Mouse (Mus musculus): ENCODE results near the gene Cela1.
A peak's percentile ranks its signal among the peaks of the same experiment; 100 is the strongest.

Gene Cela1

DNA sequence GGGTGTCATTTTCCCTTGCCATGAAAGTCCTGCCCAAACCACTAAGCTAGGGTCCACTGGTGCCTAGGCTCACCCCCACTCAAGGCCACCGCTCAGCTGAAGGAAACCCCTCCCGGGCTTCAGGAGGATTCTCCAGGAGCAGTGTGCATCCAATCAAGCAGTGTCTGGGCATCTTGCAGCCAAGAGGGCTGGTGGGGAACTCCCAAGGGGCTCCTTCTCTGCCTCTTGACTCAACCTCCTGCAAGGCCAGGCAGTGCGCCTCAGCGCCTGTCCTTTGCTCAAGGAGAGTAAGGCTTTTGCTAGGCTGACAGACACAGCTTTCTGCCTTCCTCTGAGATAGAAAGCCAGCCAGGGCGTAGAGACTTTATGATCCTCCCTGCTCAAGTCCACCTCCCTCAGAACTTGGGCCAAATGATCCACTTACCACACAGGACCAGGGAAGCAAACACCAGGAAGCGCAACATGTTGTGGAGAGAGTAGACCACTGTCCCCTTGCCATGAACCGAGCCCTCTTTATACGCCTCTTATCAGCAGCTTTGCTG, at the start of gene Cela1:
Gene Cela1 (minus strand): TSS at position 492 of the 542 bp plus-strand sequence.
- DNase-seq (ENCODE audit: low spot score): no peak

DNA sequence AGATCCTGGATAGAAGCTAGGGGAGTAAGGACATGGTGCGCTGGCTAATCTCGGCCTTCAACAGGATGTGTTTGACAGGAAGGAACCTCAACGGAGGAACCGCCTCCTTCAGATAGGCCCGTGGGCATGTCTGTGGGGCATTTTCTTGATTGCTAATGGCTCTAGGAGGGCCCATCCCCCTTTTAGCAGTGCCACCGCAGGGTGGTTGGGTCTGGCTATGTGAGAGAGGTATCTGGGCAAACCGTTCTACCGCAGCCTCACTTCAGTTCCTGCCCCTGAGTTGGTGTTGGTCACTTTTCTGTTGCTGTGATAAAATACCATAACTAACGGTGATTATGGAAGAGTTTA, 48.2 kb upstream of the Cela1 start:
- DNase-seq (ENCODE audit: low spot score): no peak

DNA sequence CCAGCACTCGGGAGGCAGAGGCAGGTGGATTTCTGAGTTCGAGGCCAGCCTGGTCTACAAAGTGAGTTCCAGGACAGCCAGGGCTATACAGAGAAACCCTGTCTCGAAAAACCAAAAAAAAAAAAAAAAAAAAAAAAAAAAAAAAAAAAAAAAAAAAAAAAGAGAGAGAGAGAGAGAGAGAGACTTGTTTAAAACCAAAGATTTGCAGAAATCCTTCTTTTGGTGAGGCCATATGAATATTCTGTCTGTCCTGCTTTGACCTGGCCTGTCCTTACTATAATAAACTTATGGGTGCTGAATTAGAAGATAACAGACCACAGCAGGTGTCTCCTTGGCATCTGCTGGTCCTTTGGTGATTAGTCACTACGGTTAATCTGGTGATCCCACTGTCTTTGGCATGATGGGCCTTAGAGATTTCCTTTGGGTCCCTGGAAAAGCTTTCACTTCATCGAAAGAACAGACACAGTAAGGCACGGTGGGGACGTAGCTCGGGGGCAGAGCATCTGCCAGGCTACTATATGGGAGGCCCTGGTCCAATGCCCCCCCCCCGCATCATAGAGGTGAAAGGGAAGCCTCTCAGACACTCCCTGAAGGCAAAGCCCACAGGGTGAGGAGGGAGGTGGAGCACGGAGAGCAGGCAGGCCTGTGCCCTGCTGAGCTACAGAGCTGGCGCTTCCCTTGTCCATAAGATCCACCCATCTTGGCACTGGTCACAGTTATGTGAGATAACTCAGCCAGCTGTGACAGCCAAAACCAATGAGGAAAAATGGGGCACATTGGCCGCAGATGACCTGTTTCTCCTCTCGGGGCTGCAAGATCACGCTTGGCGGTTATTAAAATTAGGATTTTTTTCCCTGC, 47.6 kb upstream of the Cela1 start:
- DNase-seq (ENCODE audit: low spot score): no peak

DNA sequence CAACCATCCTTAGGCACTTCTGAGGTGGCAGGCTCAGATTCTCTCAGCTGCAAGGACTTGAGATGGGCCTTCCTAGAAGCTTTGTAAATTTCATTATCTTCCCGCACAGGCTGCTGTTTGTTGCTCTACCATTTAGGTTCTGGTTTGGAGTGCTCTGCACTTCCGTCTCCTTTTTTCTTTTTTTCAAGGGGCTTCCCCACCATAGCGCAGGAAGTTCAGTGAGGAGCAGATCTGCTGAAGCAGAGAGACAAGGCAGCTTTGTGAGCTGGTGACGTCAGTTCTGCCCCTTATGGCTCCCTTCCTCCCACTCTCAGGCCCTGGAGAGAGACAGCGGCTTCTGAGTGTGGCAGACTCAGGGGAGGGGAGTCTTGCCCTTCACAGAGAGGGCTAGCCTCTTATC, 44.9 kb upstream of the Cela1 start:
- peak; percentile 56 for DNase-seq (ENCODE audit: low spot score)

DNA sequence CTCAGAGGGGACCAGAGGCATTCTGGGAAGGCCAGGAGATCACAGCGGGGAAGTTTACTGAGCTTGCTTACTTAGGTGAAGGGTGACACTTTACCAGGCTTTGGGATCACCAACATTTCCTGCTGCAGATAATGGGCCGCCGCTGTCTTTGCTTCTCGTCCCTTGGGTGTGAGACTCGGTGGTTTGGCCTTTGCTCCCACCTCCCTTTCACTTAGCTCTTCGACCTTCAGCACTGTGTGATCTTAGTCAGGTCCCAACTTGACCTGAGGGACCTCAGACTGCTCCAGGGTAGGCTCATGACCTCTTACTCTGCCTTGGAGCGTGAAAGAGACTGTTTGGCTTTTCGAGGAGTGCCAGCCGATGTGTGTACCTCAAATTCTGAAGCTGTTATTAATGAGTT, 43.4 kb upstream of the Cela1 start:
- DNase-seq (ENCODE audit: low spot score): no peak

DNA sequence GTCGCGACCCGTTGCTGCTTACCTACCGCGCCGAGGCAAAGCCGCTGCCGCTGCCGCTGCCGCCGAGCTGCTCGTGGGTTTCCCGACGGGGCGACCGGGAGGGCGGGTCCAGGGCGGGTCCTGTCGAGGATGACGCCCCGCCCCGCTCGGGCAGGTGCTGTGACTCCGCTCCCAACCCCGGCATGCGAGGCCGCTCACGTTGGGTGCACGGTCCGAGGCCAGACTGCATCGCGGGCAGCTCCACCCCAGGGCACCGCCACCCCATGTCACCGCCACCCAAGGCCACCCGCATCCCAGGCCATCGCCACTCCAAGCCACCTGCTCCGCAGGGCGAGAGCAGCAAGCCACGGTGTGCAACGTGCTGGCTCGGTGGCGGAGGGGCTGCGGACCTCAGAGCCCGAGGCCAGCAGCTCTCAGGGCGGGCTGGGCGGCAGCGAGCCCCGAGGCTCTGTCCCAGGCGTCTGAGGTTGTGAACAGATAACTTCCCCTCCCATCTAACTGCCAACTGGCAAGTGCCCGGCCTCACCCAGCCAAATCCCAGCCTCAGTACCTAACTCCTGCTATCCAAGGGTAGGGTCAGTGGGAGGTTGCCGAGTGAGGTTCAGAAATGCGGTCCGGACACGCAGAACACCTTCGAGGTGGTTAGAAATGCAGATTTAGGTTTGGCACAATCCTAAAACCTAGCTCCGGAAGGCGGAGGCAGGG, 41.7 kb upstream of the Cela1 start, which contains the start of gene Galnt6:
Gene Galnt6 (minus strand): TSS at position 96 of the 705 bp plus-strand sequence.
- DNase-seq (ENCODE audit: low spot score): peak; percentile 21

DNA sequence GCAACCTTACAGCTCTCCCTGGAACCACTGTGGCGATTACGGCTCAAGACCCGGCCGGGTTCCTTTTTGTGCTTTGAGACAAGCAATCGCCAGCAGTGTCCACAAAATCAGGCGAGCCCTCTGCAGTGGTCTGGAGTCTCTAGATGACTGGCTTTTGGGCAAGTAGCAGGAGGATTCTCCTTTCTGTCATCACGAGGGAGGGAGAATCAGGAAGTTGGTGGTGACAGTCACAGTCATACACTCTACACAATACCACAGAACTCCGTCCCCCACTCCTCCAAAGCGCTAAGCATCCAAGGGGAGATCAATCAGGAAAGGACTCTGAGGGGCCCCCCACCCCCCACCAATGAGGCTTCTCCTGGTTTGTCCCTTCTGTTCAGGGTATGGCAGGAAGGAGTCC, 40.9 kb upstream of the Cela1 start:
- no peak for DNase-seq (ENCODE audit: low spot score)

DNA sequence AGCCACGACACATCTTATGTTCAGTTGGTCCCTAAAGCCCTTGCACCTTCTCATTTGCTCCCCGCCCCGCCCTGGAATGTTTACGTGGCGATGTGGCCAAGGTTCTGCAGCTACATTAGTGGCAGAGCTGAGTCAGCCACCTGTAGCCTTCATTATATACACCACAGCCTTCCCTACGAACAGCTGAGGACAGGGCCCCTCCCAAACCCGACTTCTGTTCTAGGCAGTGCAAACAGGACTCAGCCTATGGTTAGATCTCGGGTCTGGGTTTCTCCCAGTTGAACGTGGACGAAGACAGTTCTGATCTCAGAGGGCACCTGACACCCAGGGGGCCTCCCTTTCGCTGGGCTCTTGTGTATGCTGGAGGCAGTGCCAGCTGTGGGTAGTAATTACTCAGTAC, 40.1 kb upstream of the Cela1 start:
- no peak for DNase-seq (ENCODE audit: low spot score)

DNA sequence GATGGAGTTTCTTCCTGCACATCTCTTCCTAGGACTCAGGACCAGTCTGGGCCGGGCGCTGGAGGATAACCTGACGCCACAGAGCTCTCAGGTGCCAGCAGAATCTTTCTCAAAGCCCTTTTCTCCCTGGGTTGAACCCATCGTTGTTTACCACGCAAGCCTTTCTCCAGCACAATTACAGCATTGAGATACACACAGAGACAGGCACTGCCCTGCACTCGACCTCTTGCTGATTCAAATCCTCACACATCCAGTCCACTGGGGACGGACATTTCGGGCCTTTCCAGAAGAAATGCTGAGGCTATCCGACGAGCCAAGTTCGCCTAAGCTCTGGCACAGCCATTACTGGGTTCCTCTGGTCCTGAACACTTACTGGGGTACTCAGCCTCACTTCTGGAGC, 39.0 kb upstream of the Cela1 start:
- no peak for DNase-seq (ENCODE audit: low spot score)

DNA sequence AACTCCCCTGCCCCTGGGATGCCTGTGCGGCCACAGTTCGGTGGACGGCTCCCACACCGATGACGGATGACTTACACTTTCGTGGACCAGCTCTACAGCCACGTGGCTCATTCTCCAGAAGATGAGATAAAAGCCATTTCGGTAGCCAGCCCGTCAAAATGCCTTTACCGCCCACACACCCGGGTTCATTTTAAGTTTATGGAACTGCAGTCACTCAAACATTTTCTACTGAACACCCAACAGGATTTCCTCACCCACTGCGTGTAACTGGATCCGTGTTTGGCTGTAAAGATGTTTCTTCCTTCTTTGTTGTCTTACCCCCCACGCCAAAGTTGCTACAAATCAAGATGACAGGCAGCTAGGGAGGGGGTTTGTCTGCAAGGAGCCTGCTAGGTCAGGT, 35.8 kb upstream of the Cela1 start:
- no peak for DNase-seq (ENCODE audit: low spot score)

DNA sequence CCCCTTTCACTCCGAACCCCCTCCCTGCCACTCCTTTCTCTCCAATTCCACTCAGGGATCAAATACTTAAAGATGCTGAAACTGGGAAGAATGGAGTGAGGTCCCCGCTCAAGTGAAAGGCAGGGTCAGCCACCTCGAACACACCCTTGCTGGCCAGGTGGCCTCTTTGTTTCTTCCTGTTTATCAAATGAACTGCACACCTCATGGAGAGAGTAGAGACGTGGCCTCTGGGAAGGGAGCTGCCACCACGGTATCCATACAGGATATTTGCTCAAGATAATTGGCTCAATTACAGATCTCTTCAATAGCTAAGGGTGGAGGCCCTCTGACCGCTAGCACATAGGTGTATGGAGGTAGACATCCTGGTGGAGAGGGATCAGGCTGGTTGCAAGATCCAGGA, 34.8 kb upstream of the Cela1 start:
- no peak for DNase-seq (ENCODE audit: low spot score)

DNA sequence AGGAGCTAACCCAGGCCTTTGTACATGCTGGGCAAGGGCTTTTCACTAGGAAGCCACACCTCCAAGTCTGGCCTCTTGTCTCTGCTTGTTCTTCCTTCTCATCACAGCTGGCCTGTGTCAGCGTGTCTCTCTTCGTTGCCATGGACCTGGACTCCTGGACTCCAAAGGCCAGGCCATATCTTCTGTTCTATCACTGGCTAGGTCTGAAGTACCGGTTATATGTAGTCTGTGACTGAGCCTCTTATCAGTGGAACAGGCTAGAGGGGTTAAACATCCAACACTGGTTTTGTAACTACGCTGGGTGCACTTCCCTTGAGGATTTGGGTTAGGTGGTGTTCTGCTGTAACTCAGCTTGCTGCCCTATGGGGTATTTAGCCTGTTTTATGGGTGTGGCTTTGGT, 34.3 kb upstream of the Cela1 start:
- DNase-seq (ENCODE audit: low spot score): no peak

DNA sequence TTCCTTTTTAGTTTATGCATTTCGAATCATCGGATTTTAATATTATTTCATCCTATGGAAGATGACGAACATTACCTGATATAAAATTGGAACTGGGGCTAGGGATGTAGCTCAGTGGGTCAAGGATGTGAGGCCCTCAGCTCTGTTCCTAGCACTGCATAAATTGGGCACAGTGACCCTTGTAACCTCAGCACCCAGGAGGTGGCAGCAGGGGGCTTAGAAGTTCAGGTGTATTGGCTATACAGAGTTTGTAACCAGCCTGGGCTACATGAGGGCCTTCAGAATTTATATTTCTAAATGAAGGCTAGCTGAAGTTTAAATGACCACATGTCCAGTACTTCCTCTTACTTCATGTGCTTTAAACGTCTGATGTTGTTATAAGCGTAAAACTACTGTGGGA, 33.7 kb upstream of the Cela1 start:
- DNase-seq (ENCODE audit: low spot score): no peak

DNA sequence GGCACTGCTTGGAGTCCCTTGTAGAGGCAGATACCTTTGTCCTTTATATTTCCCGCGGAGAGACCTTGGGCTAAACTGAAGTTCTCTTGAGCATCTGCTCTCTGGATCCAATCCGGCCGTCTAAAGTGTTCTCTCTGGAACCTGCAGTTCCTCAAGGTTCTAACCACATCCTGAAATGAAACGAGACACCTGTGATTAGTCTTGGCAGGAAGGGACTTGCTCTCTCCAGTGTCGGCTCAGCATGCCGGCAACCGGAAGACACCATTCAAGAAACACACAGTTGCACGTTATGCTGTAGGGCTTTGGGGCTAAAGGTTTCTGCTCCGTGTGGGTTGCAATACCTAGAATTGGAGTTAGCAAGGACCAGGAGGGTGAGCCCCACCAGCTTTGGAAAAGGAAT, 32.3 kb upstream of the Cela1 start:
- DNase-seq (ENCODE audit: low spot score): no peak

DNA sequence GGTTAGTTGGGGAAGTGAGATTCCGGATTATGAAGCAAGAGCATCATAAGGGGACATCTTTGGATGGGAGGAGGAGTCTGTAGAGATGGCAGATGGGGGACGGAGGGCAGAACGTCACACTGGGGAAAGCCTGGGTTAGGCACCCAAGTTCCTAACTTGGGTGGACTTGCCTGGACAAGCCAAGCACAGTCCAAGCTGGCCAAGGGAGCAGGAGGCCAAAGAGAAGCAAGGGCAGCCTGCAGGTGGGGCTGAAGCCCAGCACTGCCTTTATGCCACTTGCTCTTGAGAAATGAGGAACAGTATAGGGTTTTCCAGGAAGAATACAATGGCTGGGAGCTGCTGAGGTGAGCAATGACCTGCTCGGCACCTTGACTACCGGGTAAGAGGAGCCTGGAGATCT, 31.5 kb upstream of the Cela1 start:
- DNase-seq (ENCODE audit: low spot score): no peak

DNA sequence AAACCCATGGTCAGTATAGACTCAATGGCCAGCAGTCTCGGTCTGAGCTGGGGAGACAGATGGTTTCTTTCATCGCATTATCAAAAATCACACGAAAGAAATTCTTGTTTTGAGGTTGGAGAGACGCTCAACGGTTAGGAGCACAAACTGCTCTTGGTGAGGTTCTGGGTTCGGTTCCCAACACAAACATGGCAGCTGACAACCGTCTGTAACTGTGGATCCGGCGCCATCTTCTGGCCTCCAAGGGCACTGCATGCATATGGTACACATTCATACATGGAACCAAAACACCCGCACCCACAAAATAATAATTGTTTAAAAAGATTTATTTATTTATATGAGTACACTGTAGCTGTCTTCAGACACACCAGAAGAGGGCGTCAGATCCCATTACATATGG, 30.9 kb upstream of the Cela1 start:
- no peak for DNase-seq (ENCODE audit: low spot score)

DNA sequence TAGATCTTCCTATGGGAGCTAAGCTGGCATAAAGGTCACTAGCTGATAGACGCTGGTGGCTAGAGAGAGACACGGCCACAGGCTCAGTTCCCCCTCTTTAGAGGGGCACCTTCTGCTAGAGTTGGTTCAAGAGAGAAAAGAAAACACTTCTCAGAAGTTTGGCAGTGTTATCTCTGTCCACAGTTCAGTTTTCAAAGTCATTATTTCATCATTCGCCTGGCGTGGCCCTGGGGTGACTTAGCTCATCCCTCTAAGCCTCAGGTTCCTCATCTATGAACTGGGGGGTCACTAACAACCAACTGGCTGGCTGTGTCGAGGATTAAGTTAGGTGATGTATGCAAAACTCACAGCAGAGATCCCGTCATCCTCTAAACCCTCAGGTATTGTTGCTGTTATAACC, 30.2 kb upstream of the Cela1 start:
- DNase-seq (ENCODE audit: low spot score): no peak

DNA sequence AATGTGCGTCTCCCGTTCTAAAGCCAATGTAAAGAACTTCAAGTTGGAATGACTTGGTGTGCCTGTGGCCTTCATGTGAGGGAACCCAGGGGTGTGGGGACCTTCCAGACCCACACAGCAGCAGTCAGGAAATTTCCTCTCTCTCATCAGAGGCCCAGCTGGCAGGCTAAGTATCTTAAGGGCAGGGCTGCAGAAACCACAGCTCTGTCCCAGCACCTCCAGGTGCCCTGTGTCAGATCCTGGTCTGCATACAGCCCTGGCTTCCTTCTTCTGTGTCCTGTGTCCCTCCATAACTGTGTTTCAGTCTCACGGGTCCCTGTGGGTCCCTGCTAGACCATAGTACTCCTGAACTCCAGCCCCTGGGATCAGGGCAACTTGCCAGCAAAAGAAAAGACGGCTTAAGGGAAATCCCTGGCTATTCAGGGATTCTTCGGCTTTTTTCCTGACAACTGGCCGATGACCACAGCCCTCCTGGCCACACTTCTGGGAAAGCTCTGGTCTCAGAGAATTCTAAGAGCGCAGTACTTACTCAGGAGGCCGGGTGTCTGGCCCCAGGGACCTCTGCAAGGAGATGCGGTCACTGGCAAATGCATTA, 27.8 kb upstream of the Cela1 start:
- DNase-seq (ENCODE audit: low spot score): no peak

DNA sequence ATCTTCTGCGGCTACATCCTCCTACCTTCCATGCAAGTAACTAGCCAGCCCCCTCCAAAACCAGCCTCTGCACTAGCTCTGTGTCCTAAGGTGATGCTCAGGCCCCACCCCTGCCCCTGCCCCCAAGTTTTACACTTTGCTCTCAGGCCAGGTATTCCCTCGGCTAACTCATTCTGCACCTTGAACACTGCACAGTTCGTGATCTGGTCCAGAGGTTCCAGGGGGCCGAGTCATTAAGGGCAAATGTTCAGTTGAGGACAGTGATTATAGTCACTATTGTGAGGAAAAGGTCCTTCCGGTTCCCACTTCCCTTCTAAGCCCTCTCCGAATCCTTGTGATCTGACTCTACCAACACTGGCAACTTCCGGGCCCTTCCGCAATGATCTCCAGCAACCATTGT, 26.7 kb upstream of the Cela1 start:
- no peak for DNase-seq (ENCODE audit: low spot score)

DNA sequence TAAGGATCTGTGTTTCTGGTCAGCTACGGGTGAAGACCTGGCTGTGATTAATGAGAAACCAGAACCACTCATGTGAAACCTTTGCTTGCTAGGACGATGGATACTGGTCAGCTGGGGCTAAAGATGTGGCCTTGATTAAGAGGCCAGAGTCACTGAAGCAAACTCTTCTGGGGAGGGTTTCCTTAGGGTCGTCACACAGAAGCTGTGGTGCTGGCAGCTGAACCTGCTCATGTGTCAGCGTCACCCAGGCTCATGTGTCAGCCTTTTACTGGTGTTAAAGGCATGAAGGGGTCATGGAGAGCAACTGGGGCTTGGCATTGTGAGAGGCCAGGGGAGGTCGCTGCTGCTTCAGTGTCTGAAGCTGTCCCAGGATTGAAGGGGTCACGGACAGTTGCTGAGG, 23.1 kb upstream of the Cela1 start:
- DNase-seq (ENCODE audit: low spot score): no peak

DNA sequence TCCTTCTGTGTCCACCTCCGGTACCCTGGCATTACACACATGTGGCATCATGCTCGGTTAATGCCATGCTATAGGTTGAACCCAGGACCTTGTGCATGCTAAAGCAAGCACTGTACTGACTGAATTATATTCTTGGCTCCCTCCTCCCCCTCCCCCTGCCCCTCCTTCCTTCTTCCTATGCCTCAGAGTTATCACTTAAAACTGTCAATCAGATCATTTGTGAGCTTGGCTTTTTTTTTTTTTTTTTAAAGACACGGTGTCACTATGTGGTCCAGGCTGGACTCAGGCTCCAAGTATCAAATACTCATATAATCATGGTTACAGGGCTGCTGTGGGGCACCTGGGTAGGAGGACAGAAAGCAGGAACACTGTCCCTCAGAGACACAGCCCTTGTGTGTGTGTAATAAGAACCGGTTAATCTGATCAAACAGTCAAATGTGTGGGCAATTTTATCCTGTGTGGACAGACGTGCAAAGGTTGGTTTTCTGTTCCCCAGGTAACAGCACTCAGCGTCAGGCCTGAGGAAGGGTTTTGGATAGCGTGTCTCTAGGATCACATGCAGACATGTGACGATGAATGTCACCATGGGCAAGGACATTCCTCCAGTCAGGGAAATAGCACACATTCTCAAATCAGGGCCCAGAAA, 20.8 kb upstream of the Cela1 start:
- DNase-seq (ENCODE audit: low spot score): no peak

DNA sequence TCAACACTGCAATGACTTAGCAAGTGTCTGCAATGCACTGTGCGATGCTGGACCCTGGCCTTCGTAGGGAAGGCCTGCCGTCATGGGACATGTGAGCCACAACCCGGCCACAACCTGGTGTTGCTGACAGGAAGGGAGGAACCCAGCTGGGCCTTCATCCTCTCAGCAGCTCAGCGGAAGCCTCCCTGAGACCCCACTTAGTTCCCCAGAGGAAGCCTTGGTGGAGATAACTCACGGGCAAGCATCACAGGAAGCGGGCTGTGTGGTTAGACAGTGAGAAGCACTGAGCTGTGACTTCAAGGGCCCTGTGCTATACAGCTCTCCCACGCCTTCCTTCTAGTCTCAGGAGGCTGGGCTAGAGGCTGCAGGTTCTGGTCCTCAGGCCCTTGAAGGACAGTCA, 18.5 kb upstream of the Cela1 start:
- peak; percentile 75 for DNase-seq (ENCODE audit: low spot score)

DNA sequence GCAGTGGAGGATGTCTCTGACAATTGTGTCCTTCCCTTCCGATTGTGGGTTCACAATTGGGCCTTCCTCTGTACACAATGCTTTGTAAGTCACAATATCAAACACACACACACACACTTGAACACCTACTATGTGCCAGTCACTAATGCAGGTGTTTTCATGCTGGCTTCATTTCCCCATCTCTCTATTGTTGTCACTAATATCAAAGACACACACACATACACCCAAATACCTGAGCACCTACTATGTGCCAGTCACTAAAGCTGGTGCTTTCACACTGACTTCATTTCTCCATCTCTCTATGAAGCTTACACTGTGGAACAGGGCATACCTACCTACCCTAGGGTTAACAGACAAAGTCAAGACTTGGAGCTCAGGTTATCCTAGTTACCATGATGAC, 17.7 kb upstream of the Cela1 start:
- DNase-seq (ENCODE audit: low spot score): no peak

Measured in lung, postnatal 25 days (tissue).